Mouse (Mus musculus): ENCODE results near the gene Sgms1. TPM values are rescaled to one million over a fixed set of nuclear protein-coding genes. Genes with fewer than 3 reads are reported as not detected.

Gene Sgms1
- polyA plus RNA-seq, 1 experiment: 5.3 TPM

DNA sequence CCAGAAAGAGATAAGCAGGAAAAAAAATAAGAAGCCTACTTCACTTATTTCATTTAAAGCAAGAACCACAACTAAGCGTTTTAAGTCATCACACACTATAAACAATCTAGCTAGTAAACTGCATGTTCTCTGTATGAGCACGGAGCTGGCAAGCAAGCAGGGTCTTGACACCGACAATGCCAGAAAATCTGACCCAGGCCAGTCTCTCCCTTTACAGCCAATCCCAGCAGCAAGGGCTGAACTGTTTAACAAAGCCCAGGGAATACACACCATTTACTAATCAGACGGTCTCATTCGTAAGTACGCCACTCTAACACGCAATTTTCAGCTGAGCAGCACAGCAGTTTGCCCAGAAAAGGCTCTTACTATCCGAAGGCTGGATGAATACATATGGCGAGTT is 213.1 kb downstream of the Sgms1 start:
- peaks cover 24% of the 10 kb centered on the region for H3K79me3 ChIP-seq (ENCODE audit: low read depth)
- TF ChIP-seq CEBPB (IDR thresholded peaks at IDR 0.05; ENCODE audit: low read depth) (no peak), MYOD1 (IDR thresholded peaks at IDR 0.05; ENCODE audit: control insufficient read depth, insufficient read length, low read depth) (no peak), FOSL1 (IDR thresholded peaks at IDR 0.05; ENCODE audit: insufficient read depth, low read length, poor library complexity, severe bottlenecking) (no peak), MYOG (IDR thresholded peaks at IDR 0.05; ENCODE audit: control insufficient read depth, extremely low read depth, insufficient read length) (no peak), CTCF (IDR thresholded peaks at IDR 0.05; ENCODE audit: control insufficient read depth, insufficient read depth, insufficient read length) (no peak), USF1 (IDR thresholded peaks at IDR 0.05; ENCODE audit: low read depth) (no peak)
- H3K27me3 ChIP-seq (ENCODE audit: control insufficient read depth, insufficient read depth, insufficient read length): no peaks in the 10 kb centered on the region
- H3K4me3 ChIP-seq (ENCODE audit: insufficient read depth, poor library complexity, severe bottlenecking): no peak overlapping the region
- peaks cover 5% of the 10 kb centered on the region for H3K36me3 ChIP-seq (ENCODE audit: control insufficient read depth, insufficient read depth)
- H3ac ChIP-seq (ENCODE audit: control insufficient read depth, insufficient read length, low read depth): no peak overlapping the region
- peaks cover 91% of the 10 kb centered on the region for H3K79me2 ChIP-seq (ENCODE audit: control insufficient read depth, insufficient read depth)

DNA sequence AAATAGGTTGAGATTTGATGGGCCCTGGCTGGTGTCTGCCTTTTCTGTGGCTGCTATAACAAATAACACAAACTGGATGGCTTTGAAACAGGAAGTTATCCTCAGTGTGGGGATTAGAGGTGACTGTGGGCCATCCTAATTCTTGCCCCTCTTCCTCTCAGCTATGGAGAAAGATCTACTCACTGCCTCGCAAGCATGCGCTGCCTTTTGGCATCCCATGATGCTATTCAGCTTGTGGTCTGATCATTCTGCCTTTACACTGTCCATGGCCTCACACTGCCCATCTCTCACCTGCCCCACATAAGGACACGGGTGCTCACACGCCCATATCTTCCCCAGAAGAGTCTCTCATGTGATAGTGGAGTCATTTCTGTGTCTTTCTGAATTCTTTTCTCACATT is 213.5 kb downstream of the Sgms1 start:
- peaks cover 5% of the 10 kb centered on the region for H3K36me3 ChIP-seq (ENCODE audit: control insufficient read depth, insufficient read depth)
- H3K79me3 ChIP-seq (ENCODE audit: low read depth): peaks cover 21% of the 10 kb centered on the region
- TF ChIP-seq CTCF (IDR thresholded peaks at IDR 0.05; ENCODE audit: control insufficient read depth, insufficient read depth, insufficient read length): no peak
- no peak for TF ChIP-seq FOSL1 (IDR thresholded peaks at IDR 0.05; ENCODE audit: insufficient read depth, low read length, poor library complexity, severe bottlenecking)
- no peak for TF ChIP-seq MAX (IDR thresholded peaks at IDR 0.05)
- no peak for TF ChIP-seq USF1 (IDR thresholded peaks at IDR 0.05; ENCODE audit: low read depth)
- no peak for TF ChIP-seq MYOG (IDR thresholded peaks at IDR 0.05; ENCODE audit: control insufficient read depth, extremely low read depth, insufficient read length)
- TF ChIP-seq MYOD1 (IDR thresholded peaks at IDR 0.05; ENCODE audit: control insufficient read depth, insufficient read length, low read depth): no peak
- no peak for TF ChIP-seq CEBPB (IDR thresholded peaks at IDR 0.05; ENCODE audit: low read depth)

DNA sequence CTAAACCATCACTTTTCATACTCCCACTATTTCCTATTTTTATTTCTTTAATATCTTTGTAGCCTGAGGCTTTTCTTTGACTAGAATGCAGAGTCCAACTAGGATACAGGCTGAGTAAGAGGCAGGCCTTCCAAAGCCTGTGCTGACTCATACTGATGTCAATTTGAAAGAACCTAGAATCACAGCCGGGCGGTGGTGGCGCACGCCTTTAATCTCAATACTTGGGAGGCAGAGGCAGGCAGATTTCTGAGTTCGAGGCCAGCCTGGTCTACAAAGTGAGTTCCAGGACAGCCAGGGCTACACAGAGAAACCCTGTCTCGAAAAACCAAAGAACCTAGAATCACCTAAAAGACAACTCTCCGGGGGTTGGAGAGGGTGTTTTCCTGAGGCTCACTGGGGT is 214.5 kb downstream of the Sgms1 start:
- Histone ChIP-seq H3K27me3 (ENCODE audit: control insufficient read depth, insufficient read depth, insufficient read length) (no peaks in the 10 kb centered on the region), H3K79me2 (ENCODE audit: control insufficient read depth, insufficient read depth) (peaks cover 83% of the 10 kb centered on the region), H3ac (ENCODE audit: control insufficient read depth, insufficient read length, low read depth) (no peak overlapping the region), H3K79me3 (ENCODE audit: low read depth) (peaks cover 19% of the 10 kb centered on the region), H3K4me3 (ENCODE audit: insufficient read depth, poor library complexity, severe bottlenecking) (no peak overlapping the region), H3K36me3 (ENCODE audit: control insufficient read depth, insufficient read depth) (peaks cover 5% of the 10 kb centered on the region)
- TF ChIP-seq MAX (IDR thresholded peaks at IDR 0.05) (no peak), CTCF (IDR thresholded peaks at IDR 0.05; ENCODE audit: control insufficient read depth, insufficient read depth, insufficient read length) (no peak), MYOD1 (IDR thresholded peaks at IDR 0.05; ENCODE audit: control insufficient read depth, insufficient read length, low read depth) (no peak), USF1 (IDR thresholded peaks at IDR 0.05; ENCODE audit: low read depth) (no peak), FOSL1 (IDR thresholded peaks at IDR 0.05; ENCODE audit: insufficient read depth, low read length, poor library complexity, severe bottlenecking) (no peak), MYOG (IDR thresholded peaks at IDR 0.05; ENCODE audit: control insufficient read depth, extremely low read depth, insufficient read length) (no peak), CEBPB (IDR thresholded peaks at IDR 0.05; ENCODE audit: low read depth) (no peak)

More for the DNA sequence above, 213.5 kb downstream of the Sgms1 start:
- H3K27me3 ChIP-seq (ENCODE audit: control insufficient read depth, insufficient read depth, insufficient read length): no peaks in the 10 kb centered on the region
- H3ac ChIP-seq (ENCODE audit: control insufficient read depth, insufficient read length, low read depth): no peak overlapping the region
- H3K79me2 ChIP-seq (ENCODE audit: control insufficient read depth, insufficient read depth): peaks cover 91% of the 10 kb centered on the region
- H3K4me3 ChIP-seq (ENCODE audit: insufficient read depth, poor library complexity, severe bottlenecking): no peak overlapping the region

DNA sequence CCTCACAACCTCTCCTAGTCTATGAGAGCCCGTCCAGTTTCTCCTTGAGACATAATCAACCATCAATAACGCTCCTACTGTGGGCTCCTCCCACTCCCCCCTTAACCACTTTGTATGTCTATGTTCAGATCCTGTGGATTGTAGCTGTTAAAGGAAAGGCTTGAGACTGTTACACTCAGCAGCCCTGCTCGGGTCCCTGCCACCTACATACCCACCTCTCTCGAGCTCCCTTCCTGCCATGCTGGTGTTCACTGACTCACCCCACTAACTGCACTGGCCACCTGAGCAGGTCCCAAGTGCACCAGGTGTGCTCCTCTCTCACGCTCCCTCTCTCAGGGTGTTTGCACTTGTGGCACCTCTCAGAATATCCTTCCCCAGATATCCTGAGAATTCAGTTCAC is 215.0 kb downstream of the Sgms1 start:
- Histone ChIP-seq H3K27me3 (ENCODE audit: control insufficient read depth, insufficient read depth, insufficient read length) (no peaks in the 10 kb centered on the region), H3ac (ENCODE audit: control insufficient read depth, insufficient read length, low read depth) (no peak overlapping the region), H3K36me3 (ENCODE audit: control insufficient read depth, insufficient read depth) (peaks cover 5% of the 10 kb centered on the region), H3K4me3 (ENCODE audit: insufficient read depth, poor library complexity, severe bottlenecking) (no peak overlapping the region), H3K79me2 (ENCODE audit: control insufficient read depth, insufficient read depth) (peaks cover 83% of the 10 kb centered on the region), H3K79me3 (ENCODE audit: low read depth) (peaks cover 23% of the 10 kb centered on the region)
- TF ChIP-seq MAX (IDR thresholded peaks at IDR 0.05) (no peak), CTCF (IDR thresholded peaks at IDR 0.05; ENCODE audit: control insufficient read depth, insufficient read depth, insufficient read length) (no peak), CEBPB (IDR thresholded peaks at IDR 0.05; ENCODE audit: low read depth) (no peak), FOSL1 (IDR thresholded peaks at IDR 0.05; ENCODE audit: insufficient read depth, low read length, poor library complexity, severe bottlenecking) (no peak)

DNA sequence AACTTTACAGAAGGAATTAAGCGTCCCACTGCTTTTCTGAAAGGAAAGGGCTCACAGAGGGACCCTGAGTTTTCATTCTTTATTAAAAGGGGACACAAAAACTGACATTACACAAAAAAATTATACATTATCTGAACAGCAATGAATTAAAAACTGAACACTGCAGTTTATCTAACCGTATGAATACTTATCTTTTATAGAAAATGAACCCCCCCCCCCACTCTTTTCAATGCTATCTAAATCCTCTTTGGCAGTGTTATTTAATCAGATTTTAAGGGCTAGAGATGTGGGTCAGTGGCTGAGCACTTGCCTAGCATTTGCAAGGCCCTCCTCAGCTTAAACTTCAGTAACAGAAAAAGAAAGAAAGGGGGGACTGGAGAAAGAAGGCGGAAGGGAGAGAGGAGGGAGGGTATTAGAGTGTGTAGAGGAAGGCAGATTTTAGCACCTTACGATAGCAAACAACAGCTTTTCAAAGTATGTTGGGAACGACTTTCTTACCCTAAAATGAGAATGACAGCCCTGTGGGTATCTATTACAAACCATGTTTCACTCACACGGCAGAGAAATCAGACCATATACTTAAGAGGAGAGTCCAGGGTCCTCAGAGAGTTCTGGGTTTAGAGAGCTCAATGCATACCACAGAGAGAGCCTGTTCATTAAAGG is 215.9 kb downstream of the Sgms1 start:
- Histone ChIP-seq H3K36me3 (ENCODE audit: control insufficient read depth, insufficient read depth) (peaks cover 5% of the 10 kb centered on the region), H3K27me3 (ENCODE audit: control insufficient read depth, insufficient read depth, insufficient read length) (no peaks in the 10 kb centered on the region), H3K4me3 (ENCODE audit: insufficient read depth, poor library complexity, severe bottlenecking) (no peak overlapping the region), H3K79me2 (ENCODE audit: control insufficient read depth, insufficient read depth) (peaks cover 84% of the 10 kb centered on the region), H3ac (ENCODE audit: control insufficient read depth, insufficient read length, low read depth) (no peak overlapping the region), H3K79me3 (ENCODE audit: low read depth) (peaks cover 28% of the 10 kb centered on the region)
- TF ChIP-seq MYOG (IDR thresholded peaks at IDR 0.05; ENCODE audit: control insufficient read depth, extremely low read depth, insufficient read length) (no peak), USF1 (IDR thresholded peaks at IDR 0.05; ENCODE audit: low read depth) (no peak), CEBPB (IDR thresholded peaks at IDR 0.05; ENCODE audit: low read depth) (no peak), CTCF (IDR thresholded peaks at IDR 0.05; ENCODE audit: control insufficient read depth, insufficient read depth, insufficient read length) (no peak), MAX (IDR thresholded peaks at IDR 0.05) (no peak), FOSL1 (IDR thresholded peaks at IDR 0.05; ENCODE audit: insufficient read depth, low read length, poor library complexity, severe bottlenecking) (no peak), MYOD1 (IDR thresholded peaks at IDR 0.05; ENCODE audit: control insufficient read depth, insufficient read length, low read depth) (no peak)

Measured in C2C12 (cell line).